Mouse (Mus musculus) hindbrain, postnatal 0 days (tissue): ENCODE results near the gene Hk3. TPM values are rescaled to one million over a fixed set of nuclear protein-coding genes. Genes with fewer than 3 reads are reported as not detected.

Experiments used
- ATAC-seq: fragments of 200-750 bp; cut with Nextera tagmentation; 2 replicates; pipeline ENCODE4 v1.8.0; 2017; ENCODE audit warnings: mild to moderate bottlenecking, moderate TSS enrichment, moderate library complexity
- DNase-seq: peaks from one replicate; pipeline ENCODE4 v3.0.0-alpha.2; 2015; ENCODE audit warnings: low spot score
- H3K27ac ChIP-seq: fragments of 300-500 bp; sonication (generic); 2 replicates; pipeline ENCODE4 v1.5.1; 2014; ENCODE audit warnings: mild to moderate bottlenecking
- H3K27me3 ChIP-seq: fragments of 300-500 bp; sonication (generic); 2 replicates; pipeline ENCODE4 v1.6.1; 2014; ENCODE audit warnings: low read length, mixed read lengths; ENCODE audit not compliant: insufficient read depth
- H3K36me3 ChIP-seq: fragments of 300-500 bp; sonication (generic); 2 replicates; pipeline ENCODE4 v1.6.1; 2014; ENCODE audit warnings: low read length, mixed read lengths; ENCODE audit not compliant: insufficient read depth
- H3K4me1 ChIP-seq: fragments of 300-500 bp; sonication (generic); 2 replicates; pipeline ENCODE4 v1.6.1; 2014; ENCODE audit warnings: antibody characterized with exemption, low read length, mixed read lengths; ENCODE audit not compliant: insufficient read depth
- H3K4me2 ChIP-seq: fragments of 300-500 bp; sonication (generic); 2 replicates; pipeline ENCODE4 v1.6.1; 2014; ENCODE audit warnings: low read depth, mild to moderate bottlenecking, low read length, moderate library complexity, mixed read lengths
- H3K4me3 ChIP-seq: fragments of 300-500 bp; sonication (generic); 2 replicates; pipeline ENCODE4 v1.5.1; 2014; ENCODE audit warnings: low read length
- H3K9ac ChIP-seq: fragments of 300-500 bp; sonication (generic); replicated peaks from 2 replicates; pipeline ENCODE4 v1.6.1; 2014; ENCODE audit warnings: mild to moderate bottlenecking, low read length, moderate library complexity, mixed read lengths
- H3K9me3 ChIP-seq: fragments of 300-500 bp; sonication (generic); 2 replicates; pipeline ENCODE4 v1.6.1; 2016; ENCODE audit warnings: low read length, mixed read lengths
- CTCF ChIP-seq: IDR thresholded peaks from 2 replicates; pipeline ENCODE4 v1.5.1; 2016; ENCODE audit warnings: antibody characterized with exemption, control low read depth, low read depth
- WGBS: fragments of 180-500 bp; shearing (Covaris S2); extraction: QIAGEN DNeasy Blood & Tissue Kit; methylation state at CpG from one replicate; pipeline ENCODE4 v1.1.7; 2014; 5-methylcytosine and 5-hydroxymethylcytosine counted together
- polyA plus RNA-seq: library from polyadenylated mRNA; unstranded; fragments of >200 nt; fragmentation: Nextera tagmentation; extraction: Ambion mirVana; gene quantifications from 2 replicates; pipeline ENCODE4 v1.2.1, GENCODE M21; 2015
- total RNA-seq: library from RNA; depleted of rRNA; stranded (reverse); fragments of >200 nt; gene quantifications from 2 replicates; pipeline ENCODE4 v1.2.3, GENCODE M21; 2014

The Hk3 gene
- total and polyA plus RNA-seq, 2 experiments from 2014 or later: 0.78 to 1.9 TPM

DNA sequence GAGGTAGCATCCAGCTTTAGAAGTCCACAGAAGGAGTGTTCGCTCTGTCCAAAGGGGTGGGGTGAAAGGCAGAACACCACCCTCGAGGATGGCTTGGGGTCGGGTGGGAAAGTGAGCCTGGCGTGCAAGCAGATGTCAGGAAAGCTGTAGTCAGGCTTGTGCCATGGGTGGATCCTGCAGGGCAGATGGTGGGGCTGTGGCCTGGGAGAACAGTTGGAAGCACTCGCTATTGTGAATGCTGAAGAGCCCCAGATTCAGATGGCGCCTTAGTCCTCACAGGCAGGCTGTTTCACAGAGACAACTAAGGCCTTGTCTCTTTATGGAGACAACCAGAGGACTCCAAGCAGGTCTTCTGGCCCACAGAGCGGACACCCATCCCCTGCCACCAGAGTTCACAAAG lies 29.0 kb downstream of the Hk3 start:
- no peaks in the 10 kb centered on the region for H3K9me3 ChIP-seq
- peaks cover 15% of the 10 kb centered on the region; the same call in 1 of the 2 replicates for H3K4me1 ChIP-seq
- DNase-seq (no peak), ATAC-seq (no peak)
- no peaks in the 10 kb centered on the region for H3K27me3 ChIP-seq
- 54% methylated on average over 7 of the region's 7 CpGs for WGBS
- no peak overlapping the region for H3K4me3 ChIP-seq
- no peak for TF ChIP-seq CTCF
- H3K4me2 ChIP-seq: no peak overlapping the region
- no peak overlapping the region for H3K27ac ChIP-seq
- no peak overlapping the region for H3K9ac ChIP-seq
- peaks cover 7% of the 10 kb centered on the region; the same call in 1 of the 2 replicates for H3K36me3 ChIP-seq

DNA sequence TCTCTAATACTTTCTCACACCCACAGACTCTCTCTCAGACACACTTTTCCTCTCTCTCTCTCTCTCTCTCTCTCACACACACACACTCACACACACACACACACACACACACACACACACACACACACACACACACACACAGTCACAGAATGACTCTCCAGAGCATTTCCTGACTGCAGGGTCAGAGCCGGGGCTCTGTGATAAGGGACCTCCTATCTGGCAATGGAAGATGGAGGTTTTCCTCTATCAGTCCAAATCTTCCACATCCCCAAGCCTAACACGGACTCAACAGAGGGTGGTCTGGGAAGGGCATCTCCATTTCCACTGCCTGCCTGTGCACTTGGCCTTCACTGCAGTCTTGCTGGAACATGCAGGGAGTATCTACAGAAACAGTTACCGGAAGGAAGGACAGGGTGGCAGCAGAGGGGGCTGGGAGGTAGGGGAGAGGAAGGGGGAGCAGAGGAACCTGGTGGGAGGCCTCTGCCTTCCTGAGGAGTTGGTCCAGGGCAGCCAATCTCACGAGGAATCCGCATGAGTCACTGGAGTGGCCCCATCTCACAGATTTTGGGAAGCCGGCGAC lies 32.9 kb downstream of the Hk3 start:
- TF ChIP-seq CTCF: no peak
- H3K9me3 ChIP-seq: no peaks in the 10 kb centered on the region
- H3K36me3 ChIP-seq: peaks cover 7% of the 10 kb centered on the region; the same call in 1 of the 2 replicates
- DNase-seq: no peak
- H3K4me1 ChIP-seq: peaks cover 9% of the 10 kb centered on the region; the same call in 1 of the 2 replicates
- ATAC-seq: no peak
- H3K27me3 ChIP-seq: no peaks in the 10 kb centered on the region
- WGBS: 53% methylated on average over 7 of the region's 7 CpGs
- H3K9ac ChIP-seq: no peak overlapping the region
- H3K27ac ChIP-seq: no peak overlapping the region
- H3K4me3 ChIP-seq: no peak overlapping the region
- H3K4me2 ChIP-seq: no peak overlapping the region

DNA sequence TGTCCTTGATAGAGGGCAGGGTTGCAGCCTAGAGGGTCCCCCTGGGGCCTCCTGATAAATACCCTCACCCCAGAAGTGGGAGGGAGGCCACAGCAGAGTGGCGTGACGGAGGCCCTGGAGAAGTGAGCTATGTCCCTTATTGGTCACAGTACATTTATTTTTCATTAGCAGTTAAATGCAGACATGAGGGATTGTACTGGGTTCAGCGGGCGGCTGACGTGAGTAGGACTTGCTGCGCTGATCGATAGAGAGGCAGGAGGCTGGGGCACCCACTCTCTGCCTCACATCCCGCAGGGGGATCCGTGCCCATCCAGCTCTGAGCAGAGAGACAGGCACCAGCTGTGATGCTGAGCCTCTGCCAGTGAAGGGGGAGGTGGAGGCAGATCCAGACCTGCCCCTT lies 33.8 kb downstream of the Hk3 start:
- Histone ChIP-seq H3K27me3 (no peaks in the 10 kb centered on the region), H3K4me1 (peaks cover 11% of the 10 kb centered on the region; the same call in 1 of the 2 replicates), H3K9me3 (no peaks in the 10 kb centered on the region), H3K4me3 (no peak overlapping the region), H3K27ac (no peak overlapping the region), H3K36me3 (peaks cover 7% of the 10 kb centered on the region; the same call in 1 of the 2 replicates), H3K9ac (no peak overlapping the region), H3K4me2 (no peak overlapping the region)
- WGBS: 29% methylated on average over 9 of the region's 9 CpGs
- DNase-seq (no peak), ATAC-seq (no peak)
- no peak for TF ChIP-seq CTCF

- Histone ChIP-seq H3K4me3 (no peak overlapping the region), H3K9me3 (no peaks in the 10 kb centered on the region), H3K4me1 (peaks cover 35% of the 10 kb centered on the region), H3K9ac (no peak overlapping the region), H3K27ac (no peak overlapping the region), H3K4me2 (no peak overlapping the region), H3K27me3 (no peaks in the 10 kb centered on the region), H3K36me3 (no peaks in the 10 kb centered on the region)
- 61% methylated on average over 2 of the region's 2 CpGs for WGBS
- peak; percentile 42 for DNase-seq
- peak; percentile 49; the same call in 1 of the 2 replicates for TF ChIP-seq CTCF
- ATAC-seq: no peak
Measured at GRCm38 (mm10) chr13:54983614-54984013, 37.6 kb downstream of the Hk3 start.

- Histone ChIP-seq H3K9me3 (no peaks in the 10 kb centered on the region), H3K36me3 (no peaks in the 10 kb centered on the region), H3K4me3 (no peak overlapping the region), H3K4me1 (peaks cover 41% of the 10 kb centered on the region), H3K4me2 (no peak overlapping the region), H3K27me3 (no peaks in the 10 kb centered on the region), H3K27ac (no peak overlapping the region), H3K9ac (no peak overlapping the region)
- TF ChIP-seq CTCF: no peak
- DNase-seq: no peak
- no peak for ATAC-seq
- 76% methylated on average over 8 of the region's 8 CpGs for WGBS
Measured at GRCm38 (mm10) chr13:54983001-54983400, 38.2 kb downstream of the Hk3 start.

GRCm38 (mm10) chr13:54980957-54981356 lies 40.2 kb downstream of the Hk3 start:
- TF ChIP-seq CTCF: no peak
- Histone ChIP-seq H3K4me1 (peaks cover 38% of the 10 kb centered on the region), H3K4me2 (no peak overlapping the region), H3K27ac (no peak overlapping the region), H3K27me3 (no peaks in the 10 kb centered on the region; the same call in 1 of the 2 replicates), H3K36me3 (no peaks in the 10 kb centered on the region), H3K4me3 (no peak overlapping the region), H3K9ac (no peak overlapping the region), H3K9me3 (no peaks in the 10 kb centered on the region)
- no peak for ATAC-seq
- DNase-seq: peak; percentile 41
- WGBS: 63% methylated on average over 12 of the region's 12 CpGs

GRCm38 (mm10) chr13:54978804-54979203 lies 42.4 kb downstream of the Hk3 start:
- Histone ChIP-seq H3K9me3 (no peaks in the 10 kb centered on the region), H3K4me3 (no peak overlapping the region), H3K27ac (peak overlapping the region; percentile 45), H3K36me3 (no peaks in the 10 kb centered on the region), H3K9ac (no peak overlapping the region), H3K4me2 (no peak overlapping the region), H3K4me1 (peaks cover 41% of the 10 kb centered on the region), H3K27me3 (no peaks in the 10 kb centered on the region; the same call in 1 of the 2 replicates)
- TF ChIP-seq CTCF: no peak
- ATAC-seq: no peak
- no peak for DNase-seq
- 27% methylated on average over 8 of the region's 8 CpGs for WGBS
